Mouse (Mus musculus) midbrain, embryonic 15.5 days (tissue): ENCODE measurements around the gene Vma21-ps. TPM values are rescaled to one million over a fixed set of nuclear protein-coding genes. Genes with fewer than 3 reads are reported as not detected.
"Not testable (repeated sequence)": the region's sequence is repeated elsewhere in the genome, so short reads cannot be mapped to it uniquely, and the experiment has no call there.

Experiments
- ATAC-seq: fragments of 200-750 bp; cut with Nextera tagmentation; replicated peaks from 2 replicates; pipeline ENCODE4 v1.8.0; 2017; ENCODE audit warnings: moderate TSS enrichment
- H3K27ac ChIP-seq: fragments of 300-500 bp; sonication (generic); 2 replicates; pipeline ENCODE4 v1.5.1; 2015; ENCODE audit warnings: mild to moderate bottlenecking, inconsistent platforms
- H3K27me3 ChIP-seq: fragments of 300-500 bp; sonication (generic); replicated peaks from 2 replicates; pipeline ENCODE4 v1.6.1; 2015; ENCODE audit warnings: inconsistent platforms
- H3K36me3 ChIP-seq: fragments of 300-500 bp; sonication (generic); replicated peaks from 2 replicates; pipeline ENCODE4 v1.6.1; 2015; ENCODE audit warnings: inconsistent platforms
- H3K4me1 ChIP-seq: fragments of 300-500 bp; sonication (generic); 2 replicates; pipeline ENCODE4 v1.6.1; 2015; ENCODE audit warnings: inconsistent platforms
- H3K4me2 ChIP-seq: fragments of 300-500 bp; sonication (generic); 2 replicates; pipeline ENCODE4 v1.6.1; 2015; ENCODE audit warnings: inconsistent platforms, mild to moderate bottlenecking, moderate library complexity
- H3K4me3 ChIP-seq: fragments of 300-500 bp; sonication (generic); 2 replicates; pipeline ENCODE4 v1.5.1; 2015; ENCODE audit warnings: mild to moderate bottlenecking, inconsistent platforms
- H3K9ac ChIP-seq: fragments of 300-500 bp; sonication (generic); 2 replicates; pipeline ENCODE4 v1.6.1; 2015; ENCODE audit warnings: mild to moderate bottlenecking, inconsistent platforms
- H3K9me3 ChIP-seq: fragments of 300-500 bp; sonication (generic); 2 replicates; pipeline ENCODE4 v1.6.1; 2016; ENCODE audit warnings: inconsistent platforms
- WGBS: fragments of 180-500 bp; shearing (Covaris S2); methylation state at CpG from one replicate; pipeline ENCODE4 v1.1.7; 2015; ENCODE audit warnings: mixed read lengths; 5-methylcytosine and 5-hydroxymethylcytosine counted together
- polyA plus RNA-seq: library from polyadenylated mRNA; unstranded; fragments of >200 nt; fragmentation: Nextera tagmentation; extraction: Ambion mirVana; gene quantifications from 2 replicates; pipeline ENCODE4 v1.2.1, GENCODE M21; 2015

Gene Vma21-ps
- 1.9 and 2.1 TPM in 2 replicates for polyA plus RNA-seq

- H3K4me1 ChIP-seq, H3K27ac ChIP-seq, H3K9me3 ChIP-seq, H3K4me2 ChIP-seq, H3K9ac ChIP-seq, ATAC-seq, H3K4me3 ChIP-seq, H3K27me3 ChIP-seq, H3K36me3 ChIP-seq: not testable (repeated sequence)
- WGBS = 99% methylated on average over 10 of the region's 10 CpGs
Observed at GRCm38 (mm10) chr4:52497144-52497543, at the start of gene Vma21-ps. Gene Vma21-ps (minus strand): TSS chr4:52497244.

GRCm38 (mm10) chr4:52543001-52543400, 46.0 kb upstream of the Vma21-ps start:
- Histone ChIP-seq H3K4me2 (no peak overlapping the region), H3K9me3 (no peaks in the 10 kb centered on the region), H3K4me1 (no peaks in the 10 kb centered on the region), H3K4me3 (no peak overlapping the region), H3K27ac (no peak overlapping the region), H3K36me3 (no peaks in the 10 kb centered on the region), H3K9ac (no peak overlapping the region), H3K27me3 (no peaks in the 10 kb centered on the region)
- ATAC-seq = no peak
- 81% methylated on average over 3 of the region's 3 CpGs for WGBS

GRCm38 (mm10) chr4:52530636-52531035, 33.6 kb upstream of the Vma21-ps start:
- WGBS = 85% methylated on average over 2 of the region's 2 CpGs
- no peak overlapping the region for H3K27ac ChIP-seq
- no peak for ATAC-seq

GRCm38 (mm10) chr4:52526464-52526863, 29.4 kb upstream of the Vma21-ps start:
- Histone ChIP-seq H3K9ac (no peak overlapping the region), H3K4me2 (no peak overlapping the region), H3K27me3 (no peaks in the 10 kb centered on the region), H3K27ac (no peak overlapping the region), H3K4me1 (no peaks in the 10 kb centered on the region), H3K4me3 (no peak overlapping the region), H3K36me3 (no peaks in the 10 kb centered on the region), H3K9me3 (no peaks in the 10 kb centered on the region)
- WGBS = 77% methylated on average over 5 of the region's 5 CpGs
- no peak for ATAC-seq

More at GRCm38 (mm10) chr4:52530636-52531035, 33.6 kb upstream of the Vma21-ps start:
- H3K4me3 ChIP-seq = no peak overlapping the region
- no peaks in the 10 kb centered on the region for H3K9me3 ChIP-seq
- H3K27me3 ChIP-seq = no peaks in the 10 kb centered on the region
- H3K4me2 ChIP-seq = no peak overlapping the region
- H3K9ac ChIP-seq = no peak overlapping the region
- H3K4me1 ChIP-seq = no peaks in the 10 kb centered on the region
- no peaks in the 10 kb centered on the region for H3K36me3 ChIP-seq

GRCm38 (mm10) chr4:52519301-52519700, 22.3 kb upstream of the Vma21-ps start:
- H3K27me3 ChIP-seq = no peaks in the 10 kb centered on the region
- H3K9ac ChIP-seq = no peak overlapping the region
- WGBS = 90% methylated on average over 5 of the region's 5 CpGs
- no peak overlapping the region for H3K27ac ChIP-seq
- H3K36me3 ChIP-seq = no peaks in the 10 kb centered on the region
- H3K9me3 ChIP-seq = no peaks in the 10 kb centered on the region
- no peak overlapping the region for H3K4me2 ChIP-seq
- ATAC-seq = no peak
- H3K4me3 ChIP-seq = no peak overlapping the region
- H3K4me1 ChIP-seq = no peaks in the 10 kb centered on the region

- Histone ChIP-seq H3K4me3 (no peak overlapping the region), H3K27me3 (no peaks in the 10 kb centered on the region), H3K27ac (no peak overlapping the region), H3K9me3 (no peaks in the 10 kb centered on the region), H3K36me3 (no peaks in the 10 kb centered on the region), H3K9ac (no peak overlapping the region), H3K4me1 (no peaks in the 10 kb centered on the region), H3K4me2 (no peak overlapping the region)
- ATAC-seq = no peak
- WGBS = 9% methylated on average over 4 of the region's 4 CpGs
Observed at GRCm38 (mm10) chr4:52517580-52517979, 20.5 kb upstream of the Vma21-ps start.

GRCm38 (mm10) chr4:52487486-52487885, 9.6 kb downstream of the Vma21-ps start:
- H3K27me3 ChIP-seq = no peaks in the 10 kb centered on the region
- no peak overlapping the region for H3K4me2 ChIP-seq
- H3K4me3 ChIP-seq = no peak overlapping the region
- no peaks in the 10 kb centered on the region for H3K9me3 ChIP-seq
- H3K4me1 ChIP-seq = no peaks in the 10 kb centered on the region
- no peak for ATAC-seq
- no peak overlapping the region for H3K27ac ChIP-seq
- WGBS = 89% methylated on average over 4 of the region's 4 CpGs
- H3K36me3 ChIP-seq = no peaks in the 10 kb centered on the region
- H3K9ac ChIP-seq = no peak overlapping the region

- no peak for ATAC-seq
- Histone ChIP-seq H3K9ac (no peak overlapping the region), H3K4me3 (no peak overlapping the region), H3K27me3 (no peaks in the 10 kb centered on the region), H3K4me1 (no peaks in the 10 kb centered on the region), H3K36me3 (0 out of 2 replicates have a peak, but pooled peaks cover 1% of the 10 kb centered on the region), H3K9me3 (no peaks in the 10 kb centered on the region), H3K4me2 (no peak overlapping the region), H3K27ac (no peak overlapping the region)
- WGBS = 96% methylated on average over 3 of the region's 3 CpGs
Observed at GRCm38 (mm10) chr4:52473431-52473830, 23.6 kb downstream of the Vma21-ps start.

GRCm38 (mm10) chr4:52461321-52461720, 35.7 kb downstream of the Vma21-ps start:
- H3K4me1 ChIP-seq = no peaks in the 10 kb centered on the region
- H3K36me3 ChIP-seq = 0 out of 2 replicates have a peak, but pooled peaks cover 5% of the 10 kb centered on the region
- H3K9ac ChIP-seq = no peak overlapping the region
- no peak overlapping the region for H3K4me2 ChIP-seq
- WGBS = 94% methylated on average over 5 of the region's 5 CpGs
- H3K27ac ChIP-seq = no peak overlapping the region
- H3K4me3 ChIP-seq = no peak overlapping the region
- H3K27me3 ChIP-seq = no peaks in the 10 kb centered on the region
- H3K9me3 ChIP-seq = no peaks in the 10 kb centered on the region
- ATAC-seq = no peak

- Histone ChIP-seq H3K4me2 (no peak overlapping the region), H3K36me3 (0 out of 2 replicates have a peak, but pooled peaks cover 5% of the 10 kb centered on the region), H3K9me3 (no peaks in the 10 kb centered on the region), H3K9ac (no peak overlapping the region), H3K4me3 (no peak overlapping the region), H3K4me1 (no peaks in the 10 kb centered on the region), H3K27me3 (no peaks in the 10 kb centered on the region), H3K27ac (no peak overlapping the region)
- no peak for ATAC-seq
- WGBS = 94% methylated on average over 1 of the region's 1 CpGs
Observed at GRCm38 (mm10) chr4:52459726-52460125, 37.3 kb downstream of the Vma21-ps start.

Other genes starting within 250 kb of the Vma21-ps start
- 46.7 and 52.7 TPM in 2 replicates for gene Smc2, start 58.0 kb downstream of the Vma21-ps start, polyA plus RNA-seq
- gene Toporsl, start 99.0 kb upstream of the Vma21-ps start, polyA plus RNA-seq = not detected in 2 replicates